Mouse (Mus musculus): ENCODE data around the gene Aldh2.

GRCm38 (mm10) chr5:121639601-121640000 is 46.0 kb upstream of the Aldh2 start:
- TF ChIP-seq CTCF (IDR thresholded peaks at IDR 0.05; ENCODE audit: low read depth), result no peak
- no peak for TF ChIP-seq EP300 (IDR thresholded peaks at IDR 0.05; ENCODE audit: low read depth)

Data from heart, postnatal 0 days (tissue).